In genomic region chr10:81169411-81169900, GRCm38 (mm10) we compare ENCODE assay signal across 9 mouse cellular contexts. TPM values are rescaled to one million over a fixed set of nuclear protein-coding genes. Genes with fewer than 3 reads are reported as not detected.
DNase-seq lines count a peak whose midpoint lies in the region; ATAC-seq and TF ChIP-seq lines count a peak whose summit lies in the region.
"Not testable (repeated sequence)": the region's sequence is repeated elsewhere in the genome, so short reads cannot be mapped to it uniquely, and the experiment has no call there.
"Had no signal": no experiment of that assay in that cellular context is flagged by ENCODE, and none has a peak within 500 bp of the region (broad histone marks: within the 10 kb centered on the region; RNA-seq: fewer than 3 reads in every experiment).

No protein-coding gene starts in this region.

- WGBS in forebrain, embryonic 10.5 days, result 58% methylated on average over 8 of the region's 14 CpGs
- 61% methylated on average over 6 of the region's 14 CpGs for WGBS in hindbrain, embryonic 13.5 days
- WGBS in kidney, postnatal 0 days, result 24% methylated on average over 9 of the region's 14 CpGs
- WGBS in liver, embryonic 15.5 days (ENCODE audit: insufficient replicate concordance), result 17% methylated on average over 11 of the region's 14 CpGs
- 43% methylated on average over 12 of the region's 14 CpGs for WGBS in midbrain, embryonic 14.5 days

- peaks cover 58% of the 10 kb centered on the region for H3K4me1 ChIP-seq in forebrain, embryonic 10.5 days
- H3K4me1 ChIP-seq in hindbrain, embryonic 13.5 days (replicated peaks), result peaks cover 58% of the 10 kb centered on the region
- H3K4me1 ChIP-seq in kidney, postnatal 0 days (replicated peaks; ENCODE audit: insufficient read depth, low read length), result not testable (repeated sequence)
- H3K4me1 ChIP-seq in liver, embryonic 15.5 days (replicated peaks), result peaks cover 65% of the 10 kb centered on the region
- peaks cover 28% of the 10 kb centered on the region for H3K4me1 ChIP-seq in midbrain, embryonic 14.5 days (ENCODE audit: control insufficient read depth, insufficient read depth, low read length)

- peak overlapping the region; percentile 88 for H3K4me3 ChIP-seq in forebrain, embryonic 10.5 days
- not testable (repeated sequence) for H3K4me3 ChIP-seq in hindbrain, embryonic 13.5 days; kidney, postnatal 0 days (replicated peaks; ENCODE audit: low read depth, low read length); midbrain, embryonic 14.5 days (replicated peaks; ENCODE audit: low read depth, low read length)
- peak overlapping the region; percentile 94; the same call in 1 of the 2 replicates for H3K4me3 ChIP-seq in liver, embryonic 15.5 days (replicated peaks)

- peaks cover 11% of the 10 kb centered on the region for H3K36me3 ChIP-seq in forebrain, embryonic 10.5 days (replicated peaks)
- not testable (repeated sequence) for H3K36me3 ChIP-seq in hindbrain, embryonic 13.5 days; kidney, postnatal 0 days (ENCODE audit: insufficient read depth, low read length); liver, embryonic 15.5 days (replicated peaks); midbrain, embryonic 14.5 days (ENCODE audit: control insufficient read depth, insufficient read depth, low read length); splenic B cell, adult 2 months (ENCODE audit: control insufficient read depth, insufficient read depth, low read length, poor library complexity, severe bottlenecking)

- H3K9ac ChIP-seq in hindbrain, embryonic 13.5 days; liver, embryonic 15.5 days; midbrain, embryonic 14.5 days (replicated peaks; ENCODE audit: low read length): not testable (repeated sequence)
- 0 out of 2 replicates have a peak overlapping the region, but pooled peaks have one; percentile 23 for H3K9ac ChIP-seq in kidney, postnatal 0 days (ENCODE audit: low read depth, low read length)

- H3K9me3 ChIP-seq in forebrain, embryonic 10.5 days; hindbrain, embryonic 13.5 days; kidney, postnatal 0 days (replicated peaks; ENCODE audit: low read length); liver, embryonic 15.5 days (replicated peaks); midbrain, embryonic 14.5 days (ENCODE audit: control insufficient read depth, low read length): not testable (repeated sequence)

- DNase-seq in T-cell, adult 2 months (ENCODE audit: low spot score), result peak; percentile 82
- DNase-seq in forebrain, embryonic 10.5 days (ENCODE audit: extremely low spot score, low spot score); midbrain, embryonic 14.5 days: not testable (repeated sequence)
- peak; percentile 60 for DNase-seq in kidney, postnatal 0 days (ENCODE audit: low spot score)
- DNase-seq in splenic B cell, adult 2 months (ENCODE audit: low read depth, low spot score), result peak; percentile 82

- not testable (repeated sequence) for ATAC-seq in hindbrain, embryonic 13.5 days (ENCODE audit: low FRiP score); liver, embryonic 15.5 days (ENCODE audit: insufficient read depth); midbrain, embryonic 14.5 days (ENCODE audit: low FRiP score, low TSS enrichment)
- ATAC-seq in kidney, postnatal 0 days (replicated peaks; ENCODE audit: low FRiP score, low read depth), result peak; percentile 58

- H3K27ac ChIP-seq in forebrain, embryonic 10.5 days; hindbrain, embryonic 13.5 days; midbrain, embryonic 14.5 days (replicated peaks; ENCODE audit: low read depth, low read length): not testable (repeated sequence)
- peak overlapping the region; percentile 81 for H3K27ac ChIP-seq in kidney, postnatal 0 days
- H3K27ac ChIP-seq in liver, embryonic 15.5 days (replicated peaks), result 0 out of 2 replicates have a peak overlapping the region, but pooled peaks have one; percentile 58

- H3K27me3 ChIP-seq in forebrain, embryonic 10.5 days (ENCODE audit: poor library complexity, severe bottlenecking); hindbrain, embryonic 13.5 days; kidney, postnatal 0 days (ENCODE audit: insufficient read depth, low read length); liver, embryonic 15.5 days; midbrain, embryonic 14.5 days (ENCODE audit: control insufficient read depth, insufficient read depth, low read length); splenic B cell, adult 2 months (ENCODE audit: control insufficient read depth, insufficient read depth, low read length, poor library complexity, severe bottlenecking): not testable (repeated sequence)

- not testable (repeated sequence) for TF ChIP-seq CTCF in kidney, postnatal 0 days (IDR thresholded peaks at IDR 0.05; ENCODE audit: low read depth)

- H3K4me2 ChIP-seq in hindbrain, embryonic 13.5 days, result peak overlapping the region; percentile 87; the same call in 1 of the 2 replicates
- H3K4me2 ChIP-seq in kidney, postnatal 0 days (ENCODE audit: low read length), result peak overlapping the region; percentile 34; the same call in 1 of the 2 replicates
- peak overlapping the region; percentile 96 for H3K4me2 ChIP-seq in liver, embryonic 15.5 days
- peak overlapping the region; percentile 15; the same call in 1 of the 2 replicates for H3K4me2 ChIP-seq in midbrain, embryonic 14.5 days (ENCODE audit: low read length)

RNA-seq across cellular contexts. Expression of gene Pias4, which starts 1.7 kb away (rescaled TPM):
- polyA plus RNA-seq in forebrain, embryonic 10.5 days (2016; fragmentation: Nextera tagmentation; extraction: Ambion mirVana), result 56.2 and 58.7 TPM in 2 replicates
- polyA plus RNA-seq in hindbrain, embryonic 13.5 days (2015; fragmentation: Nextera tagmentation; extraction: Ambion mirVana), result 58.4 and 62.3 TPM in 2 replicates
- polyA plus RNA-seq in kidney, postnatal 0 days (2015; fragmentation: Nextera tagmentation; extraction: Ambion mirVana), result 28.4 and 32.0 TPM in 2 replicates
- 26.0 and 32.6 TPM in 2 replicates for polyA plus RNA-seq in liver, embryonic 15.5 days (2015; fragmentation: Nextera tagmentation; extraction: Ambion mirVana)
- 49.2 and 55.7 TPM in 2 replicates for polyA plus RNA-seq in midbrain, embryonic 14.5 days (2014; fragmentation: Nextera tagmentation; extraction: Ambion mirVana)

RNA-seq across cellular contexts. Expression of gene Eef2, which starts 7.0 kb away (rescaled TPM):
- polyA plus RNA-seq in forebrain, embryonic 10.5 days (2016; fragmentation: Nextera tagmentation; extraction: Ambion mirVana), result 596 and 599 TPM in 2 replicates
- 561 and 576 TPM in 2 replicates for polyA plus RNA-seq in hindbrain, embryonic 13.5 days (2015; fragmentation: Nextera tagmentation; extraction: Ambion mirVana)
- 560 and 590 TPM in 2 replicates for polyA plus RNA-seq in kidney, postnatal 0 days (2015; fragmentation: Nextera tagmentation; extraction: Ambion mirVana)
- 270 and 306 TPM in 2 replicates for polyA plus RNA-seq in liver, embryonic 15.5 days (2015; fragmentation: Nextera tagmentation; extraction: Ambion mirVana)
- 479 and 528 TPM in 2 replicates for polyA plus RNA-seq in midbrain, embryonic 14.5 days (2014; fragmentation: Nextera tagmentation; extraction: Ambion mirVana)

RNA-seq across cellular contexts. Expression of gene Dapk3, which starts 13.3 kb away (rescaled TPM):
- 41.6 and 44.9 TPM in 2 replicates for polyA plus RNA-seq in forebrain, embryonic 10.5 days (2016; fragmentation: Nextera tagmentation; extraction: Ambion mirVana)
- 59.1 and 61.7 TPM in 2 replicates for polyA plus RNA-seq in hindbrain, embryonic 13.5 days (2015; fragmentation: Nextera tagmentation; extraction: Ambion mirVana)
- polyA plus RNA-seq in kidney, postnatal 0 days (2015; fragmentation: Nextera tagmentation; extraction: Ambion mirVana), result 42.8 and 43.3 TPM in 2 replicates
- 16.6 and 17.8 TPM in 2 replicates for polyA plus RNA-seq in liver, embryonic 15.5 days (2015; fragmentation: Nextera tagmentation; extraction: Ambion mirVana)
- polyA plus RNA-seq in midbrain, embryonic 14.5 days (2014; fragmentation: Nextera tagmentation; extraction: Ambion mirVana), result 63.3 and 66.9 TPM in 2 replicates

RNA-seq across cellular contexts. Expression of gene 4930442H23Rik, which starts 14.2 kb away (rescaled TPM):
- polyA plus RNA-seq in forebrain, embryonic 10.5 days (2016; fragmentation: Nextera tagmentation; extraction: Ambion mirVana), result not detected in 2 replicates
- polyA plus RNA-seq in hindbrain, embryonic 13.5 days (2015; fragmentation: Nextera tagmentation; extraction: Ambion mirVana), result 0.13 and 0.26 TPM in 2 replicates
- polyA plus RNA-seq in kidney, postnatal 0 days (2015; fragmentation: Nextera tagmentation; extraction: Ambion mirVana), result not detected in 2 replicates
- polyA plus RNA-seq in liver, embryonic 15.5 days (2015; fragmentation: Nextera tagmentation; extraction: Ambion mirVana), result 0.07 TPM in 1 of 2 replicates, not detected in the other
- polyA plus RNA-seq in midbrain, embryonic 14.5 days (2014; fragmentation: Nextera tagmentation; extraction: Ambion mirVana), result 0.23 TPM in 1 of 2 replicates, not detected in the other
- polyA plus RNA-seq: embryonic facial prominence, embryonic 11.5 days; neural tube, embryonic 11.5 days had no signal

RNA-seq across cellular contexts. Expression of gene Nmrk2, which starts 32.4 kb away (rescaled TPM):
- polyA plus RNA-seq in forebrain, embryonic 10.5 days (2016; fragmentation: Nextera tagmentation; extraction: Ambion mirVana), result not detected in 2 replicates
- polyA plus RNA-seq in hindbrain, embryonic 13.5 days (2015; fragmentation: Nextera tagmentation; extraction: Ambion mirVana), result 0.09 and 0.10 TPM in 2 replicates
- not detected in 2 replicates for polyA plus RNA-seq in kidney, postnatal 0 days (2015; fragmentation: Nextera tagmentation; extraction: Ambion mirVana)
- polyA plus RNA-seq in liver, embryonic 15.5 days (2015; fragmentation: Nextera tagmentation; extraction: Ambion mirVana), result 0.09 TPM in 1 of 2 replicates, not detected in the other
- not detected in 2 replicates for polyA plus RNA-seq in midbrain, embryonic 14.5 days (2014; fragmentation: Nextera tagmentation; extraction: Ambion mirVana)
- polyA plus RNA-seq: embryonic facial prominence, embryonic 11.5 days had no signal

Comparison
In these comparisons a context has a peak if more than half of its experiments do, and no peak if none do; other contexts are left out.
1. H3K4me2 ChIP-seq: peak in every context shown above with its lines; median percentile 96 in liver, embryonic 15.5 days; 87 in hindbrain, embryonic 13.5 days; 34 in kidney, postnatal 0 days; 15 in midbrain, embryonic 14.5 days.